Mouse (Mus musculus) adipocyte (in vitro differentiated cells): Measurements from ENCODE around the gene Gm10306.

ENCODE experiments used
- DNase-seq: peaks from one replicate; pipeline ENCODE4 v3.0.0-alpha.2; 2016; ENCODE audit warnings: low spot score

The Gm10306 gene

DNA sequence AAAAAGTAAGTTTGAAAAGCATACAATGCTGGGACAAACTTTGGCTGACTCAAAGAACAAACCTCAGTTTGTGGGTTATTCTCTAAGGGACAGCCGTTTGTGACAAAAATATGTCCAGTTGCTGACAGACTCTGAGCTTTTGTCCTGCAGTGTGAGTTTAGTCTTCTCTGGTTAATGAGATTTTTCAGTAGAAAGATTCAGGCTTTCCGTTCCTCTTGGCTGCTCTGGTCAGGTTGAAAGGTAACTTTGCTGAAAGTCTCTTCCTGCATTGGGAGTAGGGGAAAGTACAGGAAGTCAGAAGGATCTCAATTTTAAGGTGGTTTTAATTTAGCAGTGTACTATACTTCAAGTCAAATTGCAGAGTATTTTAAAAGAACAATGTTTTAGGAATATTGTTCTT, 49.2 kb downstream of the Gm10306 start:
- DNase-seq: no peak
